Mouse (Mus musculus) heart, adult 2 months (tissue): Measurements from ENCODE around the gene 5031410I06Rik. TPM values are rescaled to one million over a fixed set of nuclear protein-coding genes. Genes with fewer than 3 reads are reported as not detected.
"Not testable (repeated sequence)": the region's sequence is repeated elsewhere in the genome, so short reads cannot be mapped to it uniquely, and the experiment has no call there.

Experiments
- DNase-seq, 2 experiments: peaks; one replicate each; pipeline ENCODE4 v3.0.0; 2021
- H3K27ac ChIP-seq: fragments of 200-600 bp; 2 replicates; pipeline ENCODE4 v1.8.1; 2022
- H3K27me3 ChIP-seq: fragments of 200-500 bp; 2 replicates; pipeline ENCODE4 v1.6.1; 2012; ENCODE audit warnings: mild to moderate bottlenecking, low read length, inconsistent platforms, mixed read lengths; ENCODE audit not compliant: control insufficient read depth, insufficient read depth
- H3K36me3 ChIP-seq: fragments of 200-500 bp; 2 replicates; pipeline ENCODE4 v1.6.1; 2012; ENCODE audit warnings: low read length, inconsistent platforms; ENCODE audit not compliant: control insufficient read depth, insufficient read depth
- H3K4me1 ChIP-seq: fragments of 200-500 bp; 2 replicates; pipeline ENCODE4 v1.6.1; 2011; ENCODE audit warnings: low read length; ENCODE audit not compliant: control insufficient read depth, insufficient read depth
- H3K4me3 ChIP-seq: fragments of 200-600 bp; 2 replicates; pipeline ENCODE4 v1.8.1; 2022
- H3K79me2 ChIP-seq: fragments of 200-500 bp; replicated peaks from 2 replicates; pipeline ENCODE4 v1.6.1; 2012; ENCODE audit warnings: mild to moderate bottlenecking, inconsistent platforms, low read length, moderate library complexity, mixed read lengths; ENCODE audit not compliant: control insufficient read depth, insufficient read depth
- H3K9ac ChIP-seq: fragments of 200-500 bp; 2 replicates; pipeline ENCODE4 v1.6.1; 2012; ENCODE audit warnings: low read depth, mild to moderate bottlenecking, control low read depth, inconsistent platforms, low read length, mixed read lengths
- CTCF ChIP-seq: fragments of 200-600 bp; IDR thresholded peaks from 2 replicates; pipeline ENCODE4 v1.8.1; 2022; ENCODE audit warnings: antibody characterized with exemption, mild to moderate bottlenecking, moderate library complexity
- EP300 ChIP-seq: fragments of 200-500 bp; IDR thresholded peaks from 2 replicates; pipeline ENCODE4 v1.6.1; 2011; ENCODE audit warnings: low read depth, low read length, control low read depth; ENCODE audit not compliant: insufficient read depth
- POLR2A ChIP-seq: fragments of 200-500 bp; IDR thresholded peaks from 2 replicates; pipeline ENCODE4 v1.6.1; 2011; ENCODE audit warnings: mild to moderate bottlenecking, low read depth, low read length, control low read depth; ENCODE audit not compliant: insufficient read depth
- WGBS: fragments of 180-500 bp; shearing (Covaris S2); methylation state at CpG from one replicate; pipeline ENCODE4 v1.1.7; 2018; 5-methylcytosine and 5-hydroxymethylcytosine counted together
- intact Hi-C: fragments of 180-260 bp; cut with DNase I; formaldehyde crosslinking; loops from one replicate; pipeline ENCODE4 v1.15.1; 2025
- long read RNA-seq: library from polyadenylated mRNA; stranded (forward); transcript quantifications from one replicate; pipeline ENCODE4 v2.0.0, GENCODE M21; 2021
- polyA plus RNA-seq: library from polyadenylated mRNA; depleted of rRNA; stranded (reverse); fragments of >200 nt; gene quantifications from 2 replicates; pipeline ENCODE4 v1.2.3, GENCODE M21; 2012; rRNA removed
- total RNA-seq, 2 experiments: library from RNA; stranded (reverse); gene quantifications; 2 replicates each; pipeline ENCODE4 v1.2.3; 2021

The 5031410I06Rik gene
- total RNA-seq (not detected), polyA plus RNA-seq (not detected in 2 replicates)
- long read RNA-seq, result 0 reads

- H3K4me3 ChIP-seq, H3K79me2 ChIP-seq, intact Hi-C loops, H3K36me3 ChIP-seq, H3K27ac ChIP-seq, H3K27me3 ChIP-seq, DNase-seq, H3K9ac ChIP-seq, H3K4me1 ChIP-seq: not testable (repeated sequence)
- no CpG with 5 or more reads among the region's 3 CpGs for WGBS
Measured at GRCm38 (mm10) chr5:26105262-26105661, at the start of gene 5031410I06Rik. TSS of gene 5031410I06Rik (minus strand) at chr5:26105362.

GRCm38 (mm10) chr5:26142891-26143290, 37.7 kb upstream of the 5031410I06Rik start:
- 83% methylated on average over 6 of the region's 6 CpGs for WGBS
- Histone ChIP-seq H3K79me2 (no peaks in the 10 kb centered on the region), H3K36me3 (no peaks in the 10 kb centered on the region), H3K27me3 (no peaks in the 10 kb centered on the region), H3K27ac (no peak overlapping the region), H3K9ac (no peak overlapping the region), H3K4me3 (no peak overlapping the region), H3K4me1 (no peaks in the 10 kb centered on the region)
- intact Hi-C loops, result no loop called here
- TF ChIP-seq CTCF (no peak), POLR2A (no peak), EP300 (no peak)
- DNase-seq, result no peak

GRCm38 (mm10) chr5:26121321-26121720, 16.2 kb upstream of the 5031410I06Rik start, which contains the start of gene Gm10220:
TSS of gene Gm10220 (minus strand) at chr5:26121421.
- H3K79me2 ChIP-seq, H3K4me1 ChIP-seq, H3K9ac ChIP-seq, H3K36me3 ChIP-seq, H3K27ac ChIP-seq, H3K27me3 ChIP-seq, DNase-seq, intact Hi-C loops, H3K4me3 ChIP-seq: not testable (repeated sequence)
- WGBS, result no CpG with 5 or more reads among the region's 3 CpGs

GRCm38 (mm10) chr5:26089191-26089590, 16.0 kb downstream of the 5031410I06Rik start, which contains the start of gene Gm10471:
TSS of gene Gm10471 (minus strand) at chr5:26089291.
- intact Hi-C loops, DNase-seq: not testable (repeated sequence)
- WGBS, result 58% methylated on average over 1 of the region's 1 CpGs

GRCm38 (mm10) chr5:26079023-26079422, 26.1 kb downstream of the 5031410I06Rik start:
- DNase-seq, H3K9ac ChIP-seq, H3K79me2 ChIP-seq, H3K36me3 ChIP-seq, H3K27ac ChIP-seq, H3K4me3 ChIP-seq, H3K4me1 ChIP-seq, intact Hi-C loops, H3K27me3 ChIP-seq: not testable (repeated sequence)

More at GRCm38 (mm10) chr5:26089191-26089590, 16.0 kb downstream of the 5031410I06Rik start, which contains the start of gene Gm10471:
- not testable (repeated sequence) for H3K9ac ChIP-seq, H3K4me3 ChIP-seq, H3K4me1 ChIP-seq, H3K27me3 ChIP-seq, H3K79me2 ChIP-seq, H3K27ac ChIP-seq, H3K36me3 ChIP-seq

- Histone ChIP-seq H3K27me3 (no peaks in the 10 kb centered on the region), H3K79me2 (no peaks in the 10 kb centered on the region), H3K27ac (no peak overlapping the region), H3K9ac (no peak overlapping the region), H3K4me1 (no peaks in the 10 kb centered on the region), H3K36me3 (no peaks in the 10 kb centered on the region), H3K4me3 (no peak overlapping the region)
- intact Hi-C loops, result no loop called here
- TF ChIP-seq POLR2A, result no peak
- TF ChIP-seq CTCF, result no peak
- no peak for TF ChIP-seq EP300
- no peak for DNase-seq
- 83% methylated on average over 24 of the region's 24 CpGs for WGBS
Measured at GRCm38 (mm10) chr5:26070716-26071115, 34.4 kb downstream of the 5031410I06Rik start.

GRCm38 (mm10) chr5:26058481-26058880, 46.7 kb downstream of the 5031410I06Rik start, which contains the start of gene Gm7347:
TSS of gene Gm7347 (minus strand) at chr5:26058581.
- intact Hi-C loops, H3K79me2 ChIP-seq, H3K4me1 ChIP-seq, H3K36me3 ChIP-seq, H3K27me3 ChIP-seq, H3K9ac ChIP-seq, DNase-seq, H3K27ac ChIP-seq, H3K4me3 ChIP-seq: not testable (repeated sequence)
- WGBS, result no CpG with 5 or more reads among the region's 2 CpGs

Other genes with a start within 250 kb of the 5031410I06Rik start
- gene Gm21663, start 163.0 kb downstream of the 5031410I06Rik start, total RNA-seq, result not detected
- not detected in 2 replicates for gene Gm21663, start 163.0 kb downstream of the 5031410I06Rik start, polyA plus RNA-seq
- not detected for gene Gm21671, start 150.9 kb downstream of the 5031410I06Rik start, total RNA-seq
- gene Gm21671, start 150.9 kb downstream of the 5031410I06Rik start, polyA plus RNA-seq, result not detected in 2 replicates
- not detected for gene Gm21680, start 132.7 kb downstream of the 5031410I06Rik start, total RNA-seq
- gene Gm21680, start 132.7 kb downstream of the 5031410I06Rik start, polyA plus RNA-seq, result not detected in 2 replicates
- gene Gm21698, start 116.7 kb downstream of the 5031410I06Rik start, total RNA-seq, result not detected
- not detected in 2 replicates for gene Gm21698, start 116.7 kb downstream of the 5031410I06Rik start, polyA plus RNA-seq
- gene Gm1979, start 100.6 kb downstream of the 5031410I06Rik start, total RNA-seq, result not detected
- gene Gm1979, start 100.6 kb downstream of the 5031410I06Rik start, polyA plus RNA-seq, result not detected in 2 replicates
- gene Gm5862, start 82.4 kb downstream of the 5031410I06Rik start, total RNA-seq, result not detected
- gene Gm5862, start 82.4 kb downstream of the 5031410I06Rik start, polyA plus RNA-seq, result not detected in 2 replicates
- not detected for gene Speer4a, start 65.8 kb downstream of the 5031410I06Rik start, total RNA-seq
- not detected in 2 replicates for gene Speer4a, start 65.8 kb downstream of the 5031410I06Rik start, polyA plus RNA-seq
- not detected for gene Gm7347, start 46.8 kb downstream of the 5031410I06Rik start, total RNA-seq
- gene Gm7347, start 46.8 kb downstream of the 5031410I06Rik start, polyA plus RNA-seq, result 0.06 TPM in 1 of 2 replicates, not detected in the other
- not detected for gene Gm10471, start 16.1 kb downstream of the 5031410I06Rik start, total RNA-seq
- gene Gm10471, start 16.1 kb downstream of the 5031410I06Rik start, polyA plus RNA-seq, result not detected in 2 replicates
- gene Gm10220, start 16.1 kb upstream of the 5031410I06Rik start, total RNA-seq, result not detected
- gene Gm10220, start 16.1 kb upstream of the 5031410I06Rik start, polyA plus RNA-seq, result not detected in 2 replicates
- gene Gm7361, start 152.3 kb upstream of the 5031410I06Rik start, total RNA-seq, result not detected
- not detected in 2 replicates for gene Gm7361, start 152.3 kb upstream of the 5031410I06Rik start, polyA plus RNA-seq